Mouse (Mus musculus) embryonic fibroblast, embryonic 13.5 days (primary cell): ENCODE results near the gene Myl6b.

ENCODE experiments used
- CTCF ChIP-seq: IDR thresholded peaks from 2 replicates; pipeline ENCODE4 v1.5.1; 2011; ENCODE audit warnings: mild to moderate bottlenecking, control low read depth, low read length, moderate library complexity, borderline replicate concordance; ENCODE audit not compliant: insufficient read depth
- POLR2A ChIP-seq: IDR thresholded peaks from 2 replicates; pipeline ENCODE4 v1.6.1; 2011; ENCODE audit warnings: low read depth, mild to moderate bottlenecking, control low read depth, low read length, moderate library complexity

DNA sequence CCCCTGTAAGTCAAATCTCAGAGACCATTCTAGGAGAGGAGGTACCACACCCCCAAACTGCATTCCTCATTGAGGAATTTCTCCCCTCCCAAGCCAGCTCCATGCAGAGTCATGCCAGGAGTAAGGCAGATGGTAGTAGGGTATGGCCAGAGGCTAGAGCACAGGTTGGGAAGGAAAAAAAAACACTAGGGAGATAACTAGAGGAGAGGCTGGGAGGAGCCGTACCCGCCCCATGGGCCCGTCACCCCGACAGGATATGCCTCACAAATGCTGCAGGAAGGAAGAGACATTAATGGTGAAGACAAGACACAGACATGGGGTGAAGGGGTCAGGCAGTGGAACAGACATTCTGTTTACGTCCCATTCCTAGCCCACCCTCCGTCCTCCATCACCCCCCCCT, 7.0 kb downstream of the Myl6b start:
- no peak for TF ChIP-seq CTCF
- peak; percentile 40; the same call in 1 of the 2 replicates for TF ChIP-seq POLR2A
